Comparison of ENCODE assay signal across 8 mouse cellular contexts in the genomic region with DNA sequence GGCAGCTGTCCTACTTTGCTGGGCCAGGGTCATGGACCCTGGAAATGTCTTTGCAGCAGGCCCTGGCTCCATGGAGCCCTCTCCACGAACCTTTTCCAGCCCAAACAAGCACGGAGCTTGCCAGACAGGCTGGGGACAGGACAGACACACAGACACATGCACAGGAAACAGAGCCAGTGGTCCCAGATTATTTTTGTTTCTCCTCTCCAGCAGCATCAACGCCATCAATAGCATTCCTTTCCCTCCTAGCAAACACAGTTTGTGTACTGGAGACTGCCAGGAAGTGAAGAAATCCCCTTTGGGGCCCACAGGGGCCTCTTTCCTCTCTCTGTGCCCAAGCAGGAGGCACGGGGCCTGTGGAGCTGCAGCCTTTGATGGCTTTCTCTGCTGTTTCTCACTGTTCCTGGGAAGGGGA.
DNase-seq lines count a peak whose midpoint lies in the region; ATAC-seq and TF ChIP-seq lines count a peak whose summit lies in the region.

No protein-coding gene starts in this region.

- no peak for ATAC-seq in embryonic facial prominence, embryonic 12.5 days (ENCODE audit: insufficient number of reproducible peaks, insufficient read depth, low FRiP score, low TSS enrichment)
- ATAC-seq in heart, embryonic 12.5 days (ENCODE audit: insufficient number of reproducible peaks, low FRiP score): peak; percentile 76
- no peak for ATAC-seq in limb, embryonic 14.5 days (ENCODE audit: low FRiP score, low read depth)
- ATAC-seq in neural tube, embryonic 11.5 days (ENCODE audit: insufficient read depth, low FRiP score, low TSS enrichment): no peak
- no peak for ATAC-seq in frontal cortex, adult (ENCODE audit: low TSS enrichment)

- H3K27me3 ChIP-seq in embryonic facial prominence, embryonic 12.5 days: no peaks in the 10 kb centered on the region
- no peaks in the 10 kb centered on the region for H3K27me3 ChIP-seq in heart, embryonic 12.5 days (replicated peaks)
- no peaks in the 10 kb centered on the region for H3K27me3 ChIP-seq in limb, embryonic 14.5 days (ENCODE audit: control insufficient read depth, insufficient read depth, low read length)
- H3K27me3 ChIP-seq in neural tube, embryonic 11.5 days (ENCODE audit: control insufficient read depth, insufficient read depth, low read length): no peaks in the 10 kb centered on the region

- no peaks in the 10 kb centered on the region for H3K9me3 ChIP-seq in embryonic facial prominence, embryonic 12.5 days
- no peaks in the 10 kb centered on the region for H3K9me3 ChIP-seq in heart, embryonic 12.5 days (replicated peaks)
- H3K9me3 ChIP-seq in limb, embryonic 14.5 days (ENCODE audit: control insufficient read depth, low read length): no peaks in the 10 kb centered on the region
- H3K9me3 ChIP-seq in neural tube, embryonic 11.5 days (ENCODE audit: control insufficient read depth, low read length): no peaks in the 10 kb centered on the region

- no peak overlapping the region for H3K9ac ChIP-seq in embryonic facial prominence, embryonic 12.5 days
- H3K9ac ChIP-seq in heart, embryonic 12.5 days: peak overlapping the region; percentile 15; the same call in 1 of the 2 replicates
- H3K9ac ChIP-seq in limb, embryonic 14.5 days (ENCODE audit: low read depth, low read length, severe bottlenecking): 0 out of 2 replicates have a peak overlapping the region, but pooled peaks have one; percentile 14
- no peak overlapping the region for H3K9ac ChIP-seq in neural tube, embryonic 11.5 days (ENCODE audit: low read length)

- WGBS in embryonic facial prominence, embryonic 12.5 days: 13% methylated on average over 4 of the region's 4 CpGs
- 7% methylated on average over 4 of the region's 4 CpGs for WGBS in heart, embryonic 12.5 days
- WGBS in limb, embryonic 14.5 days: 8% methylated on average over 4 of the region's 4 CpGs
- 13% methylated on average over 4 of the region's 4 CpGs for WGBS in neural tube, embryonic 11.5 days

- no peak overlapping the region for H3K4me3 ChIP-seq in embryonic facial prominence, embryonic 12.5 days
- H3K4me3 ChIP-seq in heart, embryonic 12.5 days: no peak overlapping the region
- H3K4me3 ChIP-seq in limb, embryonic 14.5 days (replicated peaks; ENCODE audit: low read length): no peak overlapping the region
- H3K4me3 ChIP-seq in neural tube, embryonic 11.5 days (ENCODE audit: low read depth, low read length): no peak overlapping the region

- peak overlapping the region; percentile 77 for H3K27ac ChIP-seq in embryonic facial prominence, embryonic 12.5 days
- H3K27ac ChIP-seq in heart, embryonic 12.5 days (ENCODE audit: poor library complexity, severe bottlenecking): peak overlapping the region; percentile 31; the same call in 1 of the 2 replicates
- H3K27ac ChIP-seq in limb, embryonic 14.5 days (replicated peaks; ENCODE audit: low read depth, low read length): peak overlapping the region; percentile 63
- H3K27ac ChIP-seq in neural tube, embryonic 11.5 days (ENCODE audit: low read depth, low read length): peak overlapping the region; percentile 53; the same call in 1 of the 2 replicates

- 0 out of 2 replicates have a peak, but pooled peaks cover 7% of the 10 kb centered on the region for H3K4me1 ChIP-seq in embryonic facial prominence, embryonic 12.5 days
- H3K4me1 ChIP-seq in heart, embryonic 12.5 days (replicated peaks): peaks cover 26% of the 10 kb centered on the region
- peaks cover 6% of the 10 kb centered on the region; the same call in 1 of the 2 replicates for H3K4me1 ChIP-seq in limb, embryonic 14.5 days (ENCODE audit: control insufficient read depth, insufficient read depth, low read length)
- H3K4me1 ChIP-seq in neural tube, embryonic 11.5 days (ENCODE audit: control insufficient read depth, insufficient read depth, low read length): no peaks in the 10 kb centered on the region

- peak; percentile 15 to 37 for DNase-seq in layer of hippocampus, postnatal 14 days (ENCODE audit: low spot score in 2 of 2)
- DNase-seq in layer of hippocampus, postnatal 25 days (ENCODE audit: extremely low spot score in 1 of 2, low spot score in 1 of 2): no peak
- peak; percentile 49 for DNase-seq in limb, embryonic 14.5 days (ENCODE audit: low spot score)
- peak; percentile 21 for DNase-seq in neural tube, embryonic 11.5 days (ENCODE audit: low spot score)
- DNase-seq in thymus, postnatal 36 days: no peak

- H3K36me3 ChIP-seq in embryonic facial prominence, embryonic 12.5 days: no peaks in the 10 kb centered on the region
- no peaks in the 10 kb centered on the region for H3K36me3 ChIP-seq in heart, embryonic 12.5 days
- H3K36me3 ChIP-seq in limb, embryonic 14.5 days (ENCODE audit: control insufficient read depth, insufficient read depth, low read length): no peaks in the 10 kb centered on the region
- H3K36me3 ChIP-seq in neural tube, embryonic 11.5 days (ENCODE audit: control insufficient read depth, insufficient read depth, low read length): no peaks in the 10 kb centered on the region

- TF ChIP-seq POLR2A in limb, embryonic 14.5 days (IDR thresholded peaks at IDR 0.05; ENCODE audit: borderline replicate concordance, extremely low read depth, insufficient read depth, insufficient read length): no peak

- H3K4me2 ChIP-seq in embryonic facial prominence, embryonic 12.5 days (replicated peaks): no peak overlapping the region
- H3K4me2 ChIP-seq in heart, embryonic 12.5 days: no peak overlapping the region
- H3K4me2 ChIP-seq in limb, embryonic 14.5 days (replicated peaks; ENCODE audit: low read depth, low read length, severe bottlenecking): no peak overlapping the region
- H3K4me2 ChIP-seq in neural tube, embryonic 11.5 days (ENCODE audit: low read depth): no peak overlapping the region

Comparison
In these comparisons a context has a peak if more than half of its experiments do, and no peak if none do; other contexts are left out.
1. DNase-seq: peak in layer of hippocampus, postnatal 14 days (2 of 2), limb, embryonic 14.5 days (single experiment) and neural tube, embryonic 11.5 days (single experiment); none in layer of hippocampus, postnatal 25 days (0 of 2) and thymus, postnatal 36 days (0 of 2).
2. H3K9ac ChIP-seq: peak in heart, embryonic 12.5 days (single experiment) and limb, embryonic 14.5 days (single experiment); none in embryonic facial prominence, embryonic 12.5 days (single experiment) and neural tube, embryonic 11.5 days (single experiment).
3. Peak in every context shown above with its lines, with median percentiles within 50 percentile points of each other: H3K27ac ChIP-seq.